Mouse (Mus musculus) spleen, postnatal 36 days (tissue): ENCODE data around the gene 1110051M20Rik.

Experiments used
- DNase-seq, 2 experiments: peaks; one replicate each; pipeline ENCODE4 v3.0.0; 2022; ENCODE audit warnings: low spot score in 2 of 2, mixed read lengths in 1 of 2

Gene 1110051M20Rik

GRCm38 (mm10) chr2:91348936-91349335, 95.6 kb downstream of the 1110051M20Rik start:
- DNase-seq: no peak

DNA sequence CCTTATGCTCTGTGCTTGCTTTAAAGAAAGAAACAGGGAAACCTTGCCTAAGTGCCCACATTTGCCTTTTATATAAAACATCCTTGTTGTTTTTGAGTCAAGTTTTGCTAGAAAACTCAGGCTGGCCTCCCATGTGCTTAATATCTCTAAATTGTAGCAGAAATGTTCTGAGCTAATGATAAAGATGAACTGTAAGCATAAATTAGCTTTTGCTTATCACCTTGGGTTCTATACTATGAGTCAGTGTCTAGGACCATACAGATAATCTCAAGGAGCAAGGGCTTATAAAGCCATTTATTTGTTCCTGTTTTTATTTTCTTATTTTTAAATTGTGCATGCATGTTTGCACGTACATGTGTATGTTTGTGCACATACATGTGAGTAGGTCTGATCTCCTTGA, 98.9 kb downstream of the 1110051M20Rik start:
- DNase-seq: no peak

GRCm38 (mm10) chr2:91339591-91339990, 104.9 kb downstream of the 1110051M20Rik start:
- no peak for DNase-seq

GRCm38 (mm10) chr2:91335128-91335527, 109.4 kb downstream of the 1110051M20Rik start:
- peak; percentile 6 to 17 for DNase-seq

DNA sequence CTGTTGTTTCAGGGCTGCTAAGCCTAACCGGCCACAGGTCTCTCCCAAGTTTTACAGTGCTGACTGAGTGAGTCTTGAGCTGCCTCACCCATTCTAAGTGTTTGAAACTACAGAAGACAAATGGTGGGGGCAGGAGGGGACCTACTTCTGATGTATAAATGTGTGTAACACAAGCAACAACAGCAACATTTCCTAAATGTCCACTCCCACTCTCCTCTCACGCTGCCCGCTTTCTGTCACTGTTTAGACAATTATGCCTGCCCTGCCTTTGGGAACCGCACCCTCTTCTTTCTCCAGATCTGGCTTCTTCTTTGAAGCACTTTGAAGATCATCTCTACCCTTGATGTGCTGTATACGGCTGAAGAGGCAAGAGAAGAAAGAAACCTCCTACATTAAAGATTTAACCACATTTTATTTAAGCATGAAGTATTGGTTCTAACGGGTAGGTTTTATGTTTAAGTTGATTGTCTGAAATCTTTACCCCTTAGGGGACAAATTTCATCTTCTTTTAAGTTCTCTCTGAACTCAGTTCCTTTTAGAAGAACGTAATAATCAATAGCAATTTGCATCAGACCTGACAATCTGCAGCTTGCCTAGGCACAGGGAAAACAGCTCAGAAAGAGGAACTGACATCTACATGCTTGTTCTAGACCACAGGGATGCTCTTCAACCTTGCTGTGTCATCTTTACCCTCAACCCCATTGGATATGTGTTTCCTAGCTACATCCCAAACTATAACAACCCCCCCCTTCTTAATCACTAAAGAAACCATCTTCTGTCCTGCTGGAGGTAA, 113.3 kb downstream of the 1110051M20Rik start:
- no peak for DNase-seq

DNA sequence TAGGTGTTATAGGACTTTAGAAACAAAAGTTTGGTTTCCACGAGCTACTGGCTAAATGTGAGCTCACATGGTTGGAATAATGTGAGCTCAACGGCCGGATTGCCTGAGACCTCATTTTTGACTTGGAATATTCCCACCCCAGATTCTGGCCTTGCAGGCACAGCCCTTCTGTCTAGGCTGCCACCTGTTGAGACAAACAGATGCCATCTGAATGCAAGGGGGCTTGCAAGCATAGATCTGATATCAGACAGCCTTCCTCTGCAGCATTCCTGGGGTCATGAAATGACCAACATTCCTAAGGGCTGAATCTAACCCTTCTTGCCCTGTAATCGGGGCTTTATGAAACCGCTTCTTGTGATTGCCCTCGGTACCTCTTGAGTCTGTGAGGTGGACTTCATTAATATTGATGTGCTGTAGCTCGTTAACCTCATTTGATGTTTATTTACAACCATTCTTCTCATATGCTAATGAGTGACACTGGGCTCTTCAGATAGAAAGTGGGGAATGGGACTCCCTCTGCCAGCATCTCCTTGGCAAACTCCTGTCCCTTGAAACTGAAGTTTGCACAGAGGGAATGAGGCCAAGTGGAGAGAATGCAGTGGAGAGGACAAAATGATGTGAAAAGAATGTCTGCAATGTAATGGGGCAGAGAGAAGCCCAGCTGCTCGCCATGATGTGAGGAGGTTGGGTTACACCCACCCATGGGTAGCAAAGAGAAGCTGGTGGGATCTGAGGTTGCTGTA, 114.3 kb downstream of the 1110051M20Rik start:
- DNase-seq: no peak

DNA sequence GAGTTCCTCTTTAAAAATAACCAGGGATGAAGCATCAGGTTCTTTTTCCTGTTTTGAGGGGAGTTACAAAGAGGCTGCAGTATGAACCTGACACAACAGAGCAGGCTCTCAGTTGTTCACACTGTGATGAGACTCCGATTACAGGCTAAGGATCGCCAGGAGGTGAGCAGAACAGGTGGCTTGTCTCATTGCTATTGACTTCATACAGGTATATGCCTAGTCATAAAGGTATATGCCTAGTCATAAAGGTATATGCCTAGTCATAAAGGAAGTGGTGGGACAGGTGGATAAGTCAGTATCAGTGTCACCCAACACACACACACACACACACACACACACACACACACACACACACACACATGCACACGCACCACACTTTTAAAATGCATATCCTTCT, 115.8 kb downstream of the 1110051M20Rik start:
- no peak for DNase-seq

GRCm38 (mm10) chr2:91327968-91328728, 116.4 kb downstream of the 1110051M20Rik start:
- DNase-seq: no peak

- no peak for DNase-seq
Measured at GRCm38 (mm10) chr2:91326746-91327350, 117.7 kb downstream of the 1110051M20Rik start.

DNA sequence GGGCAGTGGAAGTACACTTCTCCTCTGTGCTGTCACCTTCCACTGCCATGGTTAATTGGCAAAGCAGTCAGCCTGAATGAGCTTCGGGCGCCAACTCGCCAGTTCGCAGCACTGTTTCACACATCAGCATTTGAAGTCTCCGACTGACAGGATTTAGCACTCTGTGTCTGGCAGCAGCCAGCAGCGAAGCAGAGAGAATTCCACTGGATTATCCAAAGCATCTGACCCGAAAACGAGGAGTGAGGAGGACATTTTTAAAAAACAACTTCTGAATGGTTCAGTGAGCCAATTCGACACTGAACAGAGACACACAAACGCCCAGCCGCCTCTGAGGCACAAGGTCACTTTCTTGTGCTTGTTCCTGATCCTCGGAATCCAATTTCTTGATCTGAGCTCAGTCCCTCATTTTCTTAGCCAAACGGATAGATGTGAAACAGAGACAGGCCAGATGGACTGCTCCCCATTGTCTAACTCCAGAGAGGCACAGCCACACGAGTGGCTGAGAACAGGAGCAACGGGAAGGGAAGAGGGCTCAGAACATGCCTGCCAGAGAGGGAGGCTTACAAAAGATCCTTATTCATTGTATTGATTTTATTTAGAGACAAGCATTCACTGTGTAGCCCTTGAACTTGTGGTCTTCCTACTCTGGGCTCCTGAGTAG, 119.6 kb downstream of the 1110051M20Rik start:
- no peak for DNase-seq

- DNase-seq: no peak
Measured at GRCm38 (mm10) chr2:91324346-91324745, 120.2 kb downstream of the 1110051M20Rik start.

- no peak for DNase-seq
Measured at GRCm38 (mm10) chr2:91322490-91322889, 122.0 kb downstream of the 1110051M20Rik start.

- no peak for DNase-seq
Measured at GRCm38 (mm10) chr2:91321923-91322322, 122.6 kb downstream of the 1110051M20Rik start.

DNA sequence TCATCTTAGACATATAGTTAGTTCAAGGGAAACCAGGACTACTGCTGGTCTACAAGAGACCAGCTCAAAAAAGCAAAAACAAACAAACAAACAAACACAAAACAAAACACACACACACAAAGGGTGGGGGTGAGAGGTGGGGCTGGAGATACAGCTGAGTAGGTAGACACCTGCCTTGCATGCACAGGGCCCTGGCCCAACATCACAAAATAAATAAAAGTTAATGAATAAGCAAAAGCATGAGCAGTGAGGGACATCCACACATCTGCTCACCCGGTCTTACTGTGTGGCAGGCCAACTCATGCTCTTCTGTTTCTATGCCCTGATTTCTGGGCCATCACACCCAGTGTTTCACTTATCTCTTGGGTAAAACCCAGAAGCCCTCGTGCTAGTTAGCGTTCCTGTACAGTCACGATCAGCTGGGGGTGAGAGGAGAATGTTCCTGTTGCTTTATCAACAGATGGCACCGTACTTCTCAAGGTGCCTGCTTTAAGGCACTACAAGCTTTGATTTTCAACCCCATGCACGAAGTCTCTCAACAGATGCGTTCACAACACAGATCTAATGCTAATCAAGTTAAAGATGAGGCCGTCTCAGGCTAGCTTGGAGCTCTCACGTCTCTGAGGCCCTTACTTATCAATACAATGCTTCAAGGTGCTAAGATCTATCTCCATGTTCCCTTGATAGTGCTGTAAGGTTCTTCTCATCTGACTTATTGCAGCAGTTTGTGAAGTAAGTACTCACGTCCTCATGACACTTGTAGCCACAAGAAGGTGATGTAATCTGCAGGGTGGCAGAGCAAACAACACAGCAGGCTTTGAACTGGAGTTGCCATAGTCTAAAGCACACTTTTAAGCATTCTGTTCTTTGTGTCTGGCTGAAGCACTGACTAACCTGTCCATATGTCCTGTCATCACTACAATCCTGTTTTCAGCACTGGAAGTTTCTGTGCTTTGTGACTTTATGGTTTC, 123.7 kb downstream of the 1110051M20Rik start:
- no peak for DNase-seq

DNA sequence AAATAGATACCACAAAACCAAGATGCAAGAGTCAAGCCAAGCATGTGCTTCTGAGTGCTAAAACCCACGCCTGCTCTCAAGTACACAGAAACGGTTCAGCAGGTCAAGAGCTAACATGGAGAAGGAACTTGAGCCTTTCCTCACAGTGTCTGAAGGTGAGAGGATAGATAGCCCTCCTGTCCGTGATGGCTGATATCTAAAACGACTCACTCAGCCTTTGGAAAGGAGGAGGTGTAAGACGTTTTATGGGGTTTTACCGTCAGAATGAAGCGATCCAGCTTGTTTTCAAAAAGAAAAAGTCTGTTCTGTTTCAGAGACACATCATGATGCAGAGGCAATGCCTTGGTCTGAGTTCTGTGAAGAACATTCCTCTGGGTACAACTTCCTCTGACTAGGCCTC, 130.3 kb downstream of the 1110051M20Rik start:
- no peak for DNase-seq

DNA sequence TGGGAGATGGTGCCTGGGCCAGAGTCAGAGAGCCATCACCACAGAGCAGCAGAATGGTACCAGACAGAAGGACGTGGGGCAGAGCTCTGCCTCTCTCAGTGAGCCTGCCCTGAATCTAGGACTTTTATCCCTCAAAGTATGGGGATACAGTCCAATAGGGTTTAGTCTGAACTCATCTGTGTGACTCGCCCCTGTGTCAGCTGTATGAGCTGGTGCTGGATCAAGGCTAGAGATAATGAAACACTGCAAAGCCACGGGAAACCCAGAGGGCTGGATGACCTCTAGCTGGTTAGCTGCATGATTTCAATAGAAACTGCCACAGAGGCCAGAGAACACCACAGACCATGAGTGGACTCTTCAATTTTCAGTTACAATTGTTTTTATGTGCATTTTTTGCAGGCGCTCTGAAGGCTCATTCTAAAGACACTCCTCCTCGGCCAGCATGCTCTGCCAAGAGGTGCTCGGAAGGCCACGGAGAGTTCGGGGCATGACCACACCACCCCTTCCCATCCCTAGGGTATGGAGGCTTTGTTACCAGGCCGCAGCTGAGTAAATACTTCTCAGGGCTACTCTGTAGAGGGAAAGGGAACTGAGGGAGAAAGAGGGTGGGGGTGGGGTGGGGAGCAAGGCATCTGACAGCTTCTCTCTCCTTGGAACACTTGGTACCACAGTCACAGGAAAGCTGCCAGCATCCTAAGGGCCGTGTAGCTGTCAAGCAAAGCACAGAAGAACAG, 131.8 kb downstream of the 1110051M20Rik start:
- no peak for DNase-seq

DNA sequence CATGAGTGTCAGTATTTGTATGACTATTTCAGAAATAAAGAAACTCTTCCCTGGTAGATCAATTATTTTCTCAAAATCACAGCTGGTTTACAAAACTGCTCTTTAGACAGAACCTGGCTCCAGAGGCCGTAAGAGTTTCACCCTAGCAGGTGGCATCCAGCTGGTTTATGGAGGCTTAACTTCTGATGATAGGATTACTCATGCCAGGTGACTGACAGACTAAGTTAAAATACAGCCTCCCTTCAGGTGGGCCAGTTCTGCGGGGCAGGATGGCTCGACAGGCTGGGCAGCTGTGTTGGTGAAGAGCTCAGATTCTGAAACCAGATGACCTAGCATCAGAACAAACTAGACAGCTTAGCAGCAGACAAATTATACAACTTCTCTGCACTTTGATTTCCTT, 135.0 kb downstream of the 1110051M20Rik start:
- DNase-seq: no peak

DNA sequence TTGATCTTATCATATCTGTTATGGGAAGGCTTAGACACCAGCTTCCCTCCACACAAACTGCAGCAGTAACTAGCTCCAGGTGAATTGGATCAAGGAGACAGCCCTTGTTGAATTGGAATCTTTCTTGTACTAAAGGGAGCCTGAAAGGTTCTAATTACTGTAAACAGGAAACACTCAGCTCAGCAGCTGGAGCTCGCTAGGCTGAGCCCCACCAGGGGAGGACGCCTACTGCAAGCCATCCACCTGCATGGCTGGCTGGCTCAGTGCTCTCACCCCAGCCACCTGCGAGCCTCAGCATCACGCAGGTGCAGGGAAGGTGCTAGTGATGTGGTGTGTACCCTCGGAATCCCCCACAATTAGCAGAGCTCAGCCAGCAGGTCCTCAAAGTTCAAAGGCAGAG, 135.8 kb downstream of the 1110051M20Rik start:
- no peak for DNase-seq

- DNase-seq: no peak
Measured at GRCm38 (mm10) chr2:91306589-91306988, 137.9 kb downstream of the 1110051M20Rik start.
